Mouse (Mus musculus) neural tube, embryonic 12.5 days (tissue): ENCODE measurements around the gene P2ry14. TPM values are rescaled to one million over a fixed set of nuclear protein-coding genes. Genes with fewer than 3 reads are reported as not detected.

Experiments
- polyA plus RNA-seq: library from polyadenylated mRNA; unstranded; fragments of >200 nt; fragmentation: Nextera tagmentation; extraction: Ambion mirVana; gene quantifications from 2 replicates; pipeline ENCODE4 v1.2.1, GENCODE M21; 2016

Gene P2ry14
- polyA plus RNA-seq, 1 experiment from 2014 or later = 2.4 TPM

Other genes with a start within 250 kb of the P2ry14 start
- 3.9 and 4.5 TPM in 2 replicates for gene Med12l, start 147.8 kb downstream of the P2ry14 start, polyA plus RNA-seq
- gene Gpr171, start 51.8 kb downstream of the P2ry14 start, polyA plus RNA-seq = 0.92 and 0.96 TPM in 2 replicates
- 0.24 TPM in 1 of 2 replicates, not detected in the other for gene Gpr87, start 41.5 kb upstream of the P2ry14 start, polyA plus RNA-seq
- gene P2ry13, start 57.3 kb upstream of the P2ry14 start, polyA plus RNA-seq = 1.1 and 1.4 TPM in 2 replicates
- 4.5 and 5.4 TPM in 2 replicates for gene P2ry12, start 109.3 kb upstream of the P2ry14 start, polyA plus RNA-seq
- gene Igsf10, start 190.8 kb upstream of the P2ry14 start, polyA plus RNA-seq = 3.4 and 3.5 TPM in 2 replicates